Mouse (Mus musculus): ENCODE measurements around the gene Ckap2.
"Not testable (repeated sequence)": the region's sequence is repeated elsewhere in the genome, so short reads cannot be mapped to it uniquely, and the experiment has no call there.

Ckap2 gene

GRCm38 (mm10) chr8:22149643-22150344 lies 35.8 kb downstream of the Ckap2 start:
- CTCF ChIA-PET = no interaction called here

GRCm38 (mm10) chr8:22148367-22148740 lies 37.3 kb downstream of the Ckap2 start:
- CTCF ChIA-PET = no interaction called here

GRCm38 (mm10) chr8:22147706-22148366 lies 37.8 kb downstream of the Ckap2 start:
- CTCF ChIA-PET = interaction anchor here (0.6 kb wide), 1 partner anchor 53 kb away, joined by 3 read pairs; no protein-coding TSS in a partner anchor

GRCm38 (mm10) chr8:22145831-22146230 lies 39.8 kb downstream of the Ckap2 start:
- CTCF ChIA-PET = no interaction called here

GRCm38 (mm10) chr8:22143764-22144491 lies 41.7 kb downstream of the Ckap2 start:
- CTCF ChIA-PET = no interaction called here

- CTCF ChIA-PET = no interaction called here
Measured at GRCm38 (mm10) chr8:22142592-22142991, 43.0 kb downstream of the Ckap2 start.

GRCm38 (mm10) chr8:22141836-22142385 lies 43.7 kb downstream of the Ckap2 start:
- CTCF ChIA-PET = no interaction called here

GRCm38 (mm10) chr8:22136462-22136861 lies 49.2 kb downstream of the Ckap2 start:
- CTCF ChIA-PET = not testable (repeated sequence)

- CTCF ChIA-PET = no interaction called here
Measured at GRCm38 (mm10) chr8:22134750-22135135, 50.9 kb downstream of the Ckap2 start.

- CTCF ChIA-PET = no interaction called here
Measured at GRCm38 (mm10) chr8:22134078-22134749, 51.4 kb downstream of the Ckap2 start.

- CTCF ChIA-PET = interaction anchor here (0.5 kb wide), 1 partner anchor 10 kb away, joined by 4 read pairs; no protein-coding TSS in a partner anchor
Measured at GRCm38 (mm10) chr8:22132062-22132461, 53.6 kb downstream of the Ckap2 start.

- CTCF ChIA-PET = no interaction called here
Measured at GRCm38 (mm10) chr8:22124220-22125152, 61.1 kb downstream of the Ckap2 start, which contains the start of gene Nek5. Gene Nek5 (minus strand): TSS chr8:22125053.
